Comparison of ENCODE assay signal across 8 mouse cellular contexts in genomic region chr8:126664891-126665290, GRCm38 (mm10).
A peak's percentile ranks its signal among the peaks of the same experiment; 100 is the strongest.
DNase-seq lines count a peak whose midpoint lies in the region; ATAC-seq lines count a peak whose summit lies in the region.

No protein-coding gene starts in this region.

- H3K27me3 ChIP-seq in kidney, embryonic 14.5 days (ENCODE audit: control insufficient read depth, insufficient read depth, low read length) = no peaks in the 10 kb centered on the region
- no peaks in the 10 kb centered on the region for H3K27me3 ChIP-seq in embryonic facial prominence, embryonic 13.5 days
- H3K27me3 ChIP-seq in forebrain, embryonic 16.5 days (replicated peaks; ENCODE audit: control insufficient read depth, insufficient read depth, low read length) = no peaks in the 10 kb centered on the region
- H3K27me3 ChIP-seq in midbrain, embryonic 14.5 days (ENCODE audit: control insufficient read depth, insufficient read depth, low read length) = no peaks in the 10 kb centered on the region

- no peak for ATAC-seq in kidney, embryonic 14.5 days (ENCODE audit: low FRiP score, low TSS enrichment)
- no peak for ATAC-seq in embryonic facial prominence, embryonic 13.5 days (ENCODE audit: insufficient number of reproducible peaks, insufficient read depth, low FRiP score, low TSS enrichment, low read depth)
- ATAC-seq in forebrain, embryonic 16.5 days = no peak
- no peak for ATAC-seq in midbrain, embryonic 14.5 days (ENCODE audit: low FRiP score, low TSS enrichment)

- no peak overlapping the region for H3K9ac ChIP-seq in kidney, embryonic 14.5 days (ENCODE audit: low read depth, low read length)
- no peak overlapping the region for H3K9ac ChIP-seq in embryonic facial prominence, embryonic 13.5 days
- H3K9ac ChIP-seq in forebrain, embryonic 16.5 days (replicated peaks; ENCODE audit: low read depth, low read length) = no peak overlapping the region
- no peak overlapping the region for H3K9ac ChIP-seq in midbrain, embryonic 14.5 days (replicated peaks; ENCODE audit: low read length)

- 50% methylated on average over 5 of the region's 5 CpGs for WGBS in kidney, embryonic 14.5 days
- 48% methylated on average over 5 of the region's 5 CpGs for WGBS in embryonic facial prominence, embryonic 13.5 days
- 37% methylated on average over 5 of the region's 5 CpGs for WGBS in forebrain, embryonic 16.5 days
- WGBS in midbrain, embryonic 14.5 days = 55% methylated on average over 5 of the region's 5 CpGs

- H3K4me3 ChIP-seq in kidney, embryonic 14.5 days (ENCODE audit: low read length) = no peak overlapping the region
- no peak overlapping the region for H3K4me3 ChIP-seq in embryonic facial prominence, embryonic 13.5 days
- H3K4me3 ChIP-seq in forebrain, embryonic 16.5 days (replicated peaks; ENCODE audit: low read length) = no peak overlapping the region
- H3K4me3 ChIP-seq in midbrain, embryonic 14.5 days (replicated peaks; ENCODE audit: low read depth, low read length) = no peak overlapping the region

- no peak for DNase-seq in kidney, postnatal 10 days
- DNase-seq in midbrain, embryonic 14.5 days = no peak
- DNase-seq in gastrocnemius, postnatal 14 days = no peak
- no peak for DNase-seq in retina, postnatal 1 day
- DNase-seq in thymus, postnatal 10 days (ENCODE audit: low spot score in 2 of 2) = no peak

- no peak overlapping the region for H3K4me2 ChIP-seq in kidney, embryonic 14.5 days (replicated peaks; ENCODE audit: low read depth, low read length)
- no peak overlapping the region for H3K4me2 ChIP-seq in embryonic facial prominence, embryonic 13.5 days
- no peak overlapping the region for H3K4me2 ChIP-seq in forebrain, embryonic 16.5 days (ENCODE audit: low read length)
- H3K4me2 ChIP-seq in midbrain, embryonic 14.5 days (ENCODE audit: low read length) = no peak overlapping the region; the same call in 1 of the 2 replicates

- H3K27ac ChIP-seq in kidney, embryonic 14.5 days (ENCODE audit: low read depth, low read length) = peak overlapping the region; percentile 98; the same call in 1 of the 2 replicates
- peak overlapping the region; percentile 99 for H3K27ac ChIP-seq in embryonic facial prominence, embryonic 13.5 days
- peak overlapping the region; percentile 99 for H3K27ac ChIP-seq in forebrain, embryonic 16.5 days (ENCODE audit: low read length)
- peak overlapping the region; percentile 94 for H3K27ac ChIP-seq in midbrain, embryonic 14.5 days (replicated peaks; ENCODE audit: low read depth, low read length)

- H3K36me3 ChIP-seq in kidney, embryonic 14.5 days (ENCODE audit: control insufficient read depth, insufficient read depth, low read length) = no peaks in the 10 kb centered on the region
- no peaks in the 10 kb centered on the region for H3K36me3 ChIP-seq in embryonic facial prominence, embryonic 13.5 days
- H3K36me3 ChIP-seq in forebrain, embryonic 16.5 days (ENCODE audit: control insufficient read depth, insufficient read depth) = no peaks in the 10 kb centered on the region
- no peaks in the 10 kb centered on the region for H3K36me3 ChIP-seq in midbrain, embryonic 14.5 days (ENCODE audit: control insufficient read depth, insufficient read depth, low read length)

- H3K9me3 ChIP-seq in kidney, embryonic 14.5 days (ENCODE audit: control insufficient read depth, low read length) = no peaks in the 10 kb centered on the region
- H3K9me3 ChIP-seq in embryonic facial prominence, embryonic 13.5 days = no peaks in the 10 kb centered on the region
- H3K9me3 ChIP-seq in forebrain, embryonic 16.5 days (ENCODE audit: control insufficient read depth, low read length) = no peaks in the 10 kb centered on the region
- H3K9me3 ChIP-seq in midbrain, embryonic 14.5 days (ENCODE audit: control insufficient read depth, low read length) = no peaks in the 10 kb centered on the region

- H3K4me1 ChIP-seq in kidney, embryonic 14.5 days (ENCODE audit: control insufficient read depth, insufficient read depth, low read length) = peaks cover 79% of the 10 kb centered on the region
- peaks cover 96% of the 10 kb centered on the region for H3K4me1 ChIP-seq in embryonic facial prominence, embryonic 13.5 days
- peaks cover 88% of the 10 kb centered on the region for H3K4me1 ChIP-seq in forebrain, embryonic 16.5 days (replicated peaks; ENCODE audit: control insufficient read depth, insufficient read depth, low read length)
- peaks cover 86% of the 10 kb centered on the region for H3K4me1 ChIP-seq in midbrain, embryonic 14.5 days (ENCODE audit: control insufficient read depth, insufficient read depth, low read length)

- intact Hi-C loops in gastrocnemius, postnatal 14 days (cut with DNase I; ENCODE audit: low total_unique reads) = loop anchor here (10.0 kb wide), 1 partner anchor 50 kb away; no protein-coding TSS in a partner anchor
